10 mouse cellular contexts compared by ENCODE assay signal in the genomic region with DNA sequence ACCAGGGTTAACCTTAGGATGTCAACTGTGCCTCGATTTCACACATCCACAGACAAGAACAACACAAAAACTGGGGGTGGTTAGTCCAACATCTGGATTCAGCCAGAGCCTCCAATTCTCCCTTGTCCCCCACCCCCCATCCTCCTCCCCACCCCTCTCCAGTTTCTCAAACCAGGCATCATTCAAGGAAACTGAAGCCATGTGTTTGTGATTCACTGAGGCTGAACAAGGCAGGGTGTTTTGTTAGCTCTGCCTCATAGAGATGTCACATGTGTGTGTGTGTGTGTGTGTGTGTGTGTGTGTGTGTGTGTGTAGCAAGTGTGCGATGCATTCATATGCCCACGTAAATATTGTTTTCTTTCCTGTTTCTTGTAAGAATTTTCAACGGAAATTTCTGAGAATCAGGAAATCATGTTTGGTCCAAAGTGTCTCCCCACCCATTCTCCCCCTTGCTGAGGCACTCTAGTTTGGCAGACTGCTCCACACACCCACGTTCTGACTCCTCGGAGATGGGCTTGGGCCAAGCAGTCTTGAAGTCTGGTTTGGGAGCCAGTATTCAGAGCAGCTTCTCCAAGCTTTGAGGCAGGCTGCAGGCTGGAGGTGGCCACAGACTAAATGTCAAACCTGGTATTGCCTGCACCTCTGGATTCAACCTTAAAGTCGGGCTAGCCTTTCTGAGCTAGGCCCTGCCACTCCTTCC. TPM values are rescaled to one million over a fixed set of nuclear protein-coding genes. Genes with fewer than 3 reads are reported as not detected.
A peak's percentile ranks its signal among the peaks of the same experiment; 100 is the strongest.
DNase-seq lines count a peak whose midpoint lies in the region; TF ChIP-seq lines count a peak whose summit lies in the region.
"Had no signal": no experiment of that assay in that cellular context is flagged by ENCODE, and none has a peak within 500 bp of the region (broad histone marks: within the 10 kb centered on the region; RNA-seq: fewer than 3 reads in every experiment).

No protein-coding gene starts in this region.

- peak overlapping the region; percentile 98 for H3K27ac ChIP-seq in embryonic fibroblast, embryonic 13.5 days (ENCODE audit: insufficient read depth, low read length)
- H3K27ac ChIP-seq: midbrain, embryonic 12.5 days had no signal

- peak; percentile 64 for TF ChIP-seq POLR2A in embryonic fibroblast, embryonic 13.5 days (IDR thresholded peaks at IDR 0.05; ENCODE audit: low read depth, low read length)

- intact Hi-C loops in heart, postnatal 36 days (cut with DNase I) = no loop called here

- no peak for TF ChIP-seq CTCF in embryonic fibroblast, embryonic 13.5 days (IDR thresholded peaks at IDR 0.05; ENCODE audit: borderline replicate concordance, insufficient read depth, low read length)

- H3K4me3 ChIP-seq in embryonic fibroblast, embryonic 13.5 days (ENCODE audit: insufficient read depth, low read length) = no peak overlapping the region
- H3K4me3 ChIP-seq: midbrain, embryonic 12.5 days had no signal

- peaks cover 12% of the 10 kb centered on the region for H3K4me1 ChIP-seq in embryonic fibroblast, embryonic 13.5 days (ENCODE audit: control insufficient read depth, insufficient read depth, low read length)
- H3K4me1 ChIP-seq: midbrain, embryonic 12.5 days had no signal

- peak; percentile 56 to 71 for DNase-seq in cerebellum, postnatal 10 days
- no peak for DNase-seq in cerebellum, postnatal 4 days (ENCODE audit: low spot score in 2 of 2)
- DNase-seq in heart, postnatal 36 days = peak; percentile 66 to 72
- DNase-seq in layer of hippocampus, postnatal 25 days (ENCODE audit: extremely low spot score in 1 of 2, low spot score in 1 of 2) = peak; percentile 39 to 41
- DNase-seq in lung, postnatal 36 days = peak; percentile 72
- no peak for DNase-seq in MN1 (ENCODE audit: low spot score)
- no peak for DNase-seq in neural tube, embryonic 10.5 days (ENCODE audit: extremely low spot score, low spot score)

RNA-seq across cellular contexts. Expression of gene Slc1a7, which starts 16.3 kb away (rescaled TPM):
- polyA plus RNA-seq in embryonic fibroblast, embryonic 13.5 days (2011; ENCODE audit: insufficient read length, low read depth, missing spikeins) = not detected in 2 replicates
- total RNA-seq in heart, postnatal 36 days (2021) = under 1 TPM; 0.27 to 0.33 TPM
- total RNA-seq in layer of hippocampus, postnatal 25 days (2021) = not detected
- polyA plus RNA-seq: C2C12; midbrain, embryonic 12.5 days had no signal

Comparison
In these comparisons a context has a peak if more than half of its experiments do, and no peak if none do; other contexts are left out.
1. DNase-seq: peak in cerebellum, postnatal 10 days (2 of 2), heart, postnatal 36 days (2 of 2), layer of hippocampus, postnatal 25 days (2 of 2) and lung, postnatal 36 days (single experiment); none in cerebellum, postnatal 4 days (0 of 2), MN1 (single experiment) and neural tube, embryonic 10.5 days (single experiment).